Mouse (Mus musculus) right cerebral cortex, postnatal 25 days (tissue): ENCODE results near the gene Zscan4-ps1.
"Not testable (repeated sequence)": the region's sequence is repeated elsewhere in the genome, so short reads cannot be mapped to it uniquely, and the experiment has no call there.

ENCODE experiments used
- DNase-seq: peaks from one replicate; pipeline ENCODE4 v3.0.0; 2022

Zscan4-ps1 gene

DNA sequence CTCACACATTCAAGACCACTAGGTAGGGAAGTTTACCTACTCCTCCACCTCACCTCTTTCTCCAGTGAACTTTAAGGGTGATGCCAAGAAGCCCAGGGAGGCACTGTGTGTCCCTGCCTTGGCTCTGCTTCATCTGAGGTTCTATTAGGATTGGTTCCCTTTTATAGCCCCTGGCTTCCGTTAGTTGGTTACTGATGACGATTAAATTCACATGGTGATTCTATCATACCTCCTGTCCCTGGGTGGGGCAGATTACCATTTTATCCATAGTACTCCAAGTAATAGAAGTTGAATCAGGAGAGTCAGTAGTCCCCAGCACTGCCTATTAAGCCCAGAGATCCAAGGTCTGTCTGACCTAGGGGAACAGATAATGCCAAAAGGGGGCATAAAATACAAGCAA is at the start of gene Zscan4-ps1:
Gene Zscan4-ps1, minus strand, starts transcription at position 101 of the 400 bp plus-strand sequence.
- DNase-seq, result not testable (repeated sequence)
